ENCODE assay signal across 19 mouse cellular contexts in the genomic region with DNA sequence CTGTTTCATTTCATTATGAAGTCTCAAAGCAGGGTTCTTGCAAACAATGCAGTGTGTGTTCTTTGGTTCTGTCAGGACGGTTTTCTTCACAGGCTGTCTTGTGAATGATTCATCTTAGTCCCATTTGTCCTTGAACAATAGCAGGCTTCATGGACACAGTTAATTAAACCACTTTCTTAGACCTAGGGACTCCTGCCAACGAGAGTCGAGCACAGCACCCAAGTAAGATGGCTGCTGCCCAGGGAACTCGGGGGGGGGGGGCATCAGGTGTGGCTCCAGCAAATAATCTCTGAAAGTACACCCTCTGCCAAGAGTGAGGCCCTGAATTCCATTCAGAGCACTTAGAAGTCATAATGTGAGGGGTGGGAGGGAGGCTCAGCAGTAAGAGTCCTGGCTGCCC. TPM values are rescaled to one million over a fixed set of nuclear protein-coding genes. Genes with fewer than 3 reads are reported as not detected.
DNase-seq lines count a peak whose midpoint lies in the region; ATAC-seq and TF ChIP-seq lines count a peak whose summit lies in the region.
"Had no signal": no experiment of that assay in that cellular context is flagged by ENCODE, and none has a peak within 500 bp of the region (broad histone marks: within the 10 kb centered on the region; RNA-seq: fewer than 3 reads in every experiment).

No protein-coding gene starts in this region.

- H3K9me3 ChIP-seq in stomach, embryonic 16.5 days (replicated peaks; ENCODE audit: control insufficient read depth, low read length) = no peaks in the 10 kb centered on the region
- no peaks in the 10 kb centered on the region for H3K9me3 ChIP-seq in stomach, postnatal 0 days (ENCODE audit: control insufficient read depth, low read length)
- H3K9me3 ChIP-seq: embryonic facial prominence, embryonic 13.5 days; neural tube, embryonic 12.5 days had no signal

- DNase-seq in embryo, embryonic 10.5 days (ENCODE audit: low spot score) = peak; percentile 25
- DNase-seq in embryo, embryonic 11 days = no peak
- peak; percentile 10 for DNase-seq in kidney, adult 2 months
- DNase-seq in kidney, adult 18-20 months = no peak
- DNase-seq in stomach, postnatal 0 days (ENCODE audit: low spot score) = no peak
- peak; percentile 19 for DNase-seq in mesoderm, embryonic 11.5 days (ENCODE audit: low read depth, low spot score)
- DNase-seq in B cell, adult 2 months = no peak
- DNase-seq: cerebellum, adult 9-10 months; heart, adult 18-20 months; heart, postnatal 36 days; kidney, adult 11 months; kidney, postnatal 25 days; left cerebral cortex, postnatal 4 days; liver; right cerebral cortex, postnatal 14 days had no signal

- H3K4me1 ChIP-seq in kidney, adult 2 months (ENCODE audit: control insufficient read depth, insufficient read depth, low read length) = no peaks in the 10 kb centered on the region
- H3K4me1 ChIP-seq in stomach, embryonic 16.5 days (ENCODE audit: control insufficient read depth, insufficient read depth, low read length) = peaks cover 12% of the 10 kb centered on the region
- no peaks in the 10 kb centered on the region for H3K4me1 ChIP-seq in stomach, postnatal 0 days (replicated peaks; ENCODE audit: control insufficient read depth, insufficient read depth)
- H3K4me1 ChIP-seq: embryonic facial prominence, embryonic 13.5 days had no signal

- no peak for ATAC-seq in stomach, embryonic 16.5 days (ENCODE audit: insufficient read depth, low FRiP score)
- ATAC-seq in stomach, postnatal 0 days (ENCODE audit: low FRiP score, low TSS enrichment) = no peak
- ATAC-seq: lung, postnatal 0 days had no signal

- no peaks in the 10 kb centered on the region for H3K36me3 ChIP-seq in kidney, adult 2 months (ENCODE audit: control insufficient read depth, insufficient read depth, low read length)
- H3K36me3 ChIP-seq in stomach, embryonic 16.5 days (ENCODE audit: control insufficient read depth, insufficient read depth, low read length) = no peaks in the 10 kb centered on the region
- H3K36me3 ChIP-seq in stomach, postnatal 0 days (ENCODE audit: control insufficient read depth, insufficient read depth, low read length) = no peaks in the 10 kb centered on the region
- H3K36me3 ChIP-seq: embryonic facial prominence, embryonic 13.5 days; neural tube, embryonic 12.5 days had no signal

- no peak for TF ChIP-seq POLR2A in kidney, adult 2 months (IDR thresholded peaks at IDR 0.05; ENCODE audit: low read depth, low read length)

- TF ChIP-seq EP300 in stomach, postnatal 0 days (optimal IDR thresholded peaks at IDR 0.05) = no peak

- no peak for TF ChIP-seq CTCF in kidney, adult 2 months (conservative IDR thresholded peaks at IDR 0.05; ENCODE audit: insufficient read depth, insufficient read length, low read depth, low read length)
- no peak for TF ChIP-seq CTCF in stomach, postnatal 0 days (IDR thresholded peaks at IDR 0.05; ENCODE audit: low read depth)

- H3K27me3 ChIP-seq in kidney, adult 2 months (replicated peaks; ENCODE audit: control insufficient read depth, insufficient read depth, low read length) = no peaks in the 10 kb centered on the region
- H3K27me3 ChIP-seq in stomach, embryonic 16.5 days (ENCODE audit: control insufficient read depth, insufficient read depth, low read length) = no peaks in the 10 kb centered on the region
- H3K27me3 ChIP-seq in stomach, postnatal 0 days (ENCODE audit: control insufficient read depth, insufficient read depth, low read length) = no peaks in the 10 kb centered on the region
- H3K27me3 ChIP-seq: embryonic facial prominence, embryonic 13.5 days; neural tube, embryonic 12.5 days had no signal

- H3K27ac ChIP-seq in kidney, adult 2 months (ENCODE audit: insufficient read depth, low read depth, low read length) = no peak overlapping the region
- peak overlapping the region; percentile 36; the same call in 1 of the 2 replicates for H3K27ac ChIP-seq in stomach, embryonic 16.5 days (ENCODE audit: low read length)
- no peak overlapping the region for H3K27ac ChIP-seq in stomach, postnatal 0 days (replicated peaks)
- H3K27ac ChIP-seq: embryonic facial prominence, embryonic 13.5 days; neural tube, embryonic 12.5 days had no signal

- H3K4me2 ChIP-seq in stomach, embryonic 16.5 days (ENCODE audit: low read depth, low read length) = no peak overlapping the region
- H3K4me2 ChIP-seq in stomach, postnatal 0 days (replicated peaks; ENCODE audit: low read depth) = no peak overlapping the region
- H3K4me2 ChIP-seq: embryonic facial prominence, embryonic 13.5 days; neural tube, embryonic 12.5 days had no signal

- H3K4me3 ChIP-seq in kidney, adult 2 months (ENCODE audit: insufficient read depth, low read depth, low read length) = no peak overlapping the region
- H3K4me3 ChIP-seq in stomach, embryonic 16.5 days (replicated peaks; ENCODE audit: low read length) = no peak overlapping the region
- H3K4me3 ChIP-seq in stomach, postnatal 0 days (ENCODE audit: low read depth, low read length) = no peak overlapping the region
- H3K4me3 ChIP-seq: embryonic facial prominence, embryonic 13.5 days; neural tube, embryonic 12.5 days had no signal

- WGBS in kidney, adult 2 months = 31% methylated on average over 4 of the region's 4 CpGs
- 37% methylated on average over 4 of the region's 4 CpGs for WGBS in stomach, embryonic 16.5 days
- 33% methylated on average over 4 of the region's 4 CpGs for WGBS in stomach, postnatal 0 days

- H3K9ac ChIP-seq in stomach, embryonic 16.5 days (ENCODE audit: low read length) = no peak overlapping the region
- H3K9ac ChIP-seq in stomach, postnatal 0 days (ENCODE audit: low read length) = no peak overlapping the region
- H3K9ac ChIP-seq: embryonic facial prominence, embryonic 13.5 days; neural tube, embryonic 12.5 days had no signal

RNA-seq across cellular contexts. Expression of a gene that starts 30.0 kb away (rescaled TPM):
- 4.0 and 4.5 TPM in 2 replicates for polyA plus RNA-seq in kidney, adult 2 months (2012; rRNA removed)
- polyA plus RNA-seq in stomach, embryonic 16.5 days (2015; fragmentation: Nextera tagmentation; extraction: Ambion mirVana) = 2.9 and 3.7 TPM in 2 replicates
- 9.0 and 10.4 TPM in 2 replicates for polyA plus RNA-seq in stomach, postnatal 0 days (2015; fragmentation: Nextera tagmentation; extraction: Ambion mirVana)

Comparison
In these comparisons a context has a peak if more than half of its experiments do, and no peak if none do; other contexts are left out.
1. DNase-seq: peak in embryo, embryonic 10.5 days (single experiment), kidney, adult 2 months (single experiment) and mesoderm, embryonic 11.5 days (single experiment); none in embryo, embryonic 11 days (single experiment), kidney, adult 18-20 months (single experiment), stomach, postnatal 0 days (single experiment) and B cell, adult 2 months (0 of 2).